Mouse (Mus musculus): ENCODE data around the gene Jaml.

DNA sequence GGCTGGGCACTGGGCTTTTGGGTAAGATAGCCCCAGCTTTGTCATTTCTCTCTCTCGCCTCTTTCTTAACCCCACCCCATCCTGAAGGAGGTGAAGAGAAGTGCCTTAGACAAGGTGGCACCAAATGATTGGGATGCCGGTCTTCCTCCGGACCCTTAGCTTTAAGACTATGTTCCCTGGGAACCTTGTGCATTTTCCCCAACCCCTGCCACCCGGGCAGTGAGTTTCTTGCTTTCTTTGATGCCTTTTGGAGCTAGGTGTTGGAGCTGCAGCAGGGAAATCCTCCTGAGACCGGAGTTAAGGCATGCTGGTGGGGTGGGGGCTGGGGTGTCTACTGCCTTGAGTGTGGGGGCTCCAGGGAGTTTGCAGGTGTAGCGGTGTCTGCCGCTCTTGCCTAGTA is 60.1 kb downstream of the Jaml start:
- TF ChIP-seq MAFK (IDR thresholded peaks at IDR 0.05; ENCODE audit: insufficient read depth, low read depth, low read length) (no peak), ZNF384 (IDR thresholded peaks at IDR 0.05; ENCODE audit: low read depth, low read length) (no peak), ZC3H11A (IDR thresholded peaks at IDR 0.05; ENCODE audit: borderline replicate concordance, low read depth, low read length) (no peak), CHD2 (IDR thresholded peaks at IDR 0.05; ENCODE audit: low read depth, low read length) (no peak)
